Mouse (Mus musculus): ENCODE measurements around the gene Pbx1.
A peak's percentile ranks its signal among the peaks of the same experiment; 100 is the strongest.

GRCm38 (mm10) chr1:168376330-168376729 is 55.7 kb downstream of the Pbx1 start:
- TF ChIP-seq CTCF (IDR thresholded peaks at IDR 0.05; ENCODE audit: borderline replicate concordance, extremely low read depth, insufficient read depth, insufficient read length) (peak; percentile 47; the same call in 1 of the 2 replicates), POLR2A (IDR thresholded peaks at IDR 0.05; ENCODE audit: borderline replicate concordance, extremely low read depth, insufficient read depth, insufficient read length, poor library complexity, severe bottlenecking) (no peak)

Measured in brain, embryonic 14.5 days (tissue).